Mouse (Mus musculus): ENCODE data around the gene Smim6.

The Smim6 gene

DNA sequence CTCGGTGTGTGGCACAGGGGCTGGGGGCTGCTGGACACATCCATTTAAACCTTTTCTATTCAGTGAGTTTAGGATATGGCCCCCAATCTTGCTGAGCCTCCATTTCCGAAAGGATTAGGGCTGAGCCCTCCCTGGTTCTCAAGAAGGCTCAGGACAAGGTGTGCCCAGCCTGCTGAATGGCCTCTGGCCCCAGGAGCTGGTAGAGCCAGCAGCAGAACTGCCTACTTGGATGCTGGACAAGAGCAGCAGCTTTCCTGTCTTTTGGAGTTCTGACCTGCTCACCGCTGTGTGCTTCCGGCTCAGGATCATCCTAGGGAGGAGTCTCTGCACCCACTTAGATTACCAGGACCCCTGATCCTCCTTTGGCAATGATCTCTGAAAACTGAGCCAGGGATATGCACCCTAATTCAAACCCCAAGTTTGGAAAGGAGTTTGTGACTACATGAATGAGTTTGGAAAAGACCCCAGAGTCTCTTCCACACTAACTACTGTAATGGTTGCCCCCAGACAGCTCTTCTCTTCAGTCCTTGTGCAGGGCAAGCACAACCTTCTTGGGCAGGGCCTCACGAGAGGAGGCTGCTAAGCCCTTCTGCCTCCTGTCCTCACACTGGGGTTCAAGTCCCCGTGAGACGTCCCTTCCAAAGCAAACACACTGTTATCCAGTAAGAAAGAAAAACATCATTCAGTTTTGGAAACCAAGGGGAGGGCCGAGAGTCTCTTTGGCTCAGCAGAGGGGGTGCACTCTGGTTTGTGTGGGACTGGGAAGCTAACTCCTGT lies 11.1 kb upstream of the Smim6 start:
- in situ Hi-C loops (cut with MboI, MseI), result no loop called here

DNA sequence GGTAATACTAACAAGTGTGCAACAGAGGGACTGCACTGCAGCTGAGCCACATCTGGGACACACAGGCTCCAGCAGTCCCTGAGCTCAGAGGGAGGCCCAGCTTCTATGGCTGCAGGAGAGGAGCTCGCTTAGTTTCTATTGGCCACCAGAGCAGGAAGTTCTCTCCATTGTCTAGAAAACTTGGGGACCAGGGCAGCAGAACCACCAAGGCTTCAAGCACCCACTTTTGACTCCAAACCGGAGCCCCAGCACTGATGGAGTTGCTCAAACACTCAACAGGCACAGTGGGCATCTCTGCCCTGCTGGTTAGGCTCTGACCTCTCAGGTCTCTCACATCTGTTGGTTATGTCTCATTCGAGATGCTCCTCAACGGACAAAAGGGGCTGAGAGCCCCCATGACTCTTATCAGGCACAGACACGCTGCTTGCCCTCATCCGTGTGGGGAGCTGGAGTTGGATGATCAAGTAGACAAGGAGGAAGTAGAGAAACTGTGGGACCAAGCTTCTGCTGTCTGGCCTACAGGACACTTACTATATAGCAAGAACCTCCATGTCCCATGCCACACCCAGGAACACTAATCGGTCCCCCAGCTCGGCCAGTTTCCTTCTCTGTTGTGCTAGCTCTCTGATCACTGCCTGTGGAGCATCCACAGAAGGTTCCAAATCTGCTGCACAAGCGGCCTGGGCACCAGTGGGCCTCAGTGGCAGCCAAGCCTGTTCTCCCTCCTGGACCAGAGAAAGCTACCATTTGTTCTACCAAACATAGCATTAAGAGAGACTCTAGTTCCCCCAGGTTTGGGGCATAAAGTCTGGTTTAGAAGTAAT lies 10.3 kb upstream of the Smim6 start:
- in situ Hi-C loops (cut with MboI, MseI), result no loop called here

DNA sequence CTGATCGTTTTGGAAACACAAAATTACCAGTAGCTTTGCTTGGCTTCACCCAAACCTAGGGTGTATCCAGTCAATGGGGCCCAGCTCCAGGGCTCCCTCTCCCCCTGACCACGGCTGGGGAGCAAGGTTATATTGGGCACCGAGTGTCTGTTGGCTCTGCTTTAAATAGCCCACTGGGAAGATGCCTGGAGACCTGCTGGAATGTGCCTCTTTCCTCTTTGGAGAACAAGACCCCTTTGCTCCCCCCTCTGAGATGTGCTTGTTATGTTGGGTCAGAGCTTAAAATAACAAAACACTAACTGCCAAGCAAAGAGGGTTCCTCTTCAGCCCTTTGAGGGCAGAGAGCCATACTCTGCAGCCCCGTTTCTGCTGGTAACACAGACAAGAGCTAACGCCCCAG lies 9.6 kb upstream of the Smim6 start:
- in situ Hi-C loops (cut with MboI, MseI), result no loop called here

DNA sequence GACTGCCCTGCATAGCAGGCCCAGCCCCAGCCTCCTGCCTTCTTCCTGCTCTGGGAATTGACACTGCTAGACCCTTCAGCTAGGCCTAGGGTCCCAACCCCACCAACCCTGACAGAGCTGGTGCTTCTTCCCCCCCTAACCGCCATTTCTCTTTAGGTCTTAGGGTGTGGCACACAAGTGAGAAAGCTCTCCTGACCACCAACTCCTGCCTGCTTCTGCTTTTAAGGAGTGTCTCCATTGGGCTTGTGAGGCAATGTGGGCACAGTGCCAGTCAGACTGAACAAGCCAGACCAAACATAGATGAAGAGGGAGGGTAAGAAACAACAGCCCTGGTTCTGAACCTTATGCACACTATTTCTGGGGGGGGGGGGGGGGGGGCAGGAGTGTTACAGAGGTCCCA lies 9.0 kb upstream of the Smim6 start:
- in situ Hi-C loops (cut with MboI, MseI), result no loop called here

DNA sequence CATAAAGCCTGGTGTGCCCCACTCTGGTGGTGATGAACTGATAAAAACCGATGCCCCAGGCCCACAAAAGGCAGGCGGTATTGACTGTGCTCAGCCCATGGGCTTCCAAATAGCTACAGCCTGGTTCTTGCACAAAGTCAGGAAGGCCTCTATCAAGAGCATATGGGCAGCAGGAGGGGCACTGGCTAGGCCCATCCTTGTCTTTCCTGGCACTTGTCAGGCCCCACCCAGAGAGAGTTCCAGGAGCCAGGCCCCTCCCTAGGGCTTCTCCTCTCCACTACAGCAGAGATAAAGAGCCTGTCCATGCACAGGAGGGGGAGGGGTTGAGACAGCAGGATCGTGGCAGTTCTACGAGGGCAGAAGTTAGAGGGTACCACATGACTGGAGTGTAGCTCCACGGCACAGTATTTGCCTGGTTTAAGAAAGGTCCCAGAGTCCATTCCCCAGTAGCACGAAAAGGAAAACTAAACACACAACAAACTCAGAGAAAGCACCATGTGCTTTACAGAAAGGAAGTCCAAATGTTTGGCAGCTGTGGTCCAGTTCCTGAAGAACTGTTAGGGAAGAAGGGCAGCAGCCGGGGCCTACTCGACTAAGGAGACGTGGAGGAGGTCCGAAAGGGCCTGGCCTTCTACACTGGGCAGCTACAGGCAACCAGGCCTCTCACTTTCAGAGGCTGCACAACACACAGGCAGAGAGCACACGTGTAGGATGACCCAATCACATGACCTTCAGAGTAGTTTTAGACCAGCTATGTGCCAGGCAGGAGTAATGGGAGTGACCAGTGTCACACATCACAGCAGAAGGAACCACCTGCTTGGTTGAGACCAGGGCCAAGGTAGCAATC lies 8.2 kb upstream of the Smim6 start:
- in situ Hi-C loops (cut with MboI, MseI), result no loop called here

DNA sequence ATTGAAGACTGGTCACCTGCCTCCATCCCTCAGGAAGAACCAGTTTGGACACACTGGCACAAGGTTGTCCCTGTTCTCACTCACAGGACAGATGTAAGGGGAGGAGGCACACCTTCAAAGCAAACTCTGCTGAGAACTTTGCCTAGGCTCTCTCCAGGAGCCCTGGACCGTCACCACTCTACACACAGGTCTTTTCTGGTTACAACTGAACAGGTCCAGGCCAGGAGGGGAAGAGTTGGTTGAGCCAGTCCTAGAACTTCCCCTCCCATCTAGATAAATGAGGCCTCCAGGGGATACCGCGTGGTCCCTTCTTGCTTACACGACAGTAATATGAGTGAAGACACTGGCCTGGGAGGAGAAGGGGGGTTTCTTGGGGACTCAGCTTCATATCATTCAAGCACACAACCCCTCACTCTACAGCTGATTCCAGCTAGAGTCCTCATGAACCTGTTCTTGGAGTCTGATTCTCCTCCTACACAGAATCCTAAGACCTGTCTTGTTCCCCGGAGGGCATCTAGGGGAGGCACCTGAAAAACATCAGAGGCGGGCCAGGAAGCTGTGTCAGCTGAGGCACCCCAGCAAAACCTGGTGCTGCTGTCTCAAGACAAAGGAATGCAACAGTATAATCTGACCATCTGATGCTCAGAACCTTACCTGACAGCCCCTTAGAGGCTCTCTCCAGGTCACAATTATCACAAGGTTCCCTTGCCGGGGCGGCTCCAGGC lies 7.4 kb upstream of the Smim6 start:
- in situ Hi-C loops (cut with MboI, MseI), result no loop called here

DNA sequence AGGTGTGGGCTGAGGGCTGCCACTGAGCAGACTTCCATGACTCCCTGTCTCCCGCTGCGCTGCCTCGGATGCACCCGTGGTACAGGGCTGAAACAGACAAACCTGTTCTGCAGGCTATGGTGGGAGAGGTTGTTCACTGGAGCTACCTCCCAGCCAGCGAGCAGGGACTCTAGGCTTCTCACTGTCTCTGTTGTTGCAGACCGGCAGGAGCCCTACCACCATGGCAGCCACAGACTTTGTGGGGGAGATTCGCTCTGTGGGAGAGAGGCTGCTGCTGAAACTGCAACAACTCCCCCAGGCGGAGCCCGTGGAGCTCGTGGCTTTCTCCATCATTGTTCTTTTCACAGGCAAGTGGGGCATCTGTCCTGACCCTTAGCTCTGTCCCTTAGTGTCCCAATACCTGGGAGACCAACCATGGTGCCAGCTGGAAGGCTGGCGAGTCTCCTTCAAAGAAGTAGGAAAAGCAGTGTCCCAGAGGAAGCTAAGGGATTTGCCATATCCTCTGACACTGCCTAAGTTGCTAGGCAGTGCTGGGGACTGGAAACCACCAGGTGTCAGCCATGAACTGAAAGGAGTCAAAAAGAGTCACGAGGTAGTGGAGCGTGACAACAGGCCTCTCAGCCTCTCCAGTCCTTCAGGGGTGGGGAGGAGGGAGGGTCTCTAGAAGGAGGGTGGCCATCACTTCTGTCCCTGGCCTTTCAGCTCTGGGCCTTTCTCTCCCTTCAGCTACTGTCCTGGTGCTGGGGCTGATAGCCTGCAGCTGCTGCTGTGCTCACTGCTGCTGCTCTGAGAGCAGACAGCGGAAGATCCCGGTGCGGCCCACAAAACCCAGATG lies 6.6 kb upstream of the Smim6 start:
- in situ Hi-C loops (cut with MboI, MseI), result no loop called here

DNA sequence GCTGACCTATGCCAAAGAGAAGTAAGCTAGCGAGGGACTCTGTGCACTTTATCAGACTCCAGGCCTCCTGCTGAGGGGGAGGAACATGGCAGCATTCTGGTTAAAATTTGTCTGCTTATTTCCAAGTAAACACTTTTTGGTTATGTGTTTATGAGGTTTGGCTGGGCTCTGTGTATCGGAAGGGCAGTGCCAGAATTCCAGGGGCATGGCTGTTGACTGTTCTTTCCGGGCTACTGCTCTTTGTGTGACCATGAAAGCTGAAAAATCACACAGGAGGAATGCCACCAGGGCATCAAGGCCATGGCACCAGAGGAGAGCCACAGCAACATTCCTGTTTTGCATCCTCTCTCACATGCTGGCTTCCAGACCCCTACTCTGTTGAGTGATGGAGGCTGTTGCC lies 5.7 kb upstream of the Smim6 start:
- in situ Hi-C loops (cut with MboI, MseI), result no loop called here

DNA sequence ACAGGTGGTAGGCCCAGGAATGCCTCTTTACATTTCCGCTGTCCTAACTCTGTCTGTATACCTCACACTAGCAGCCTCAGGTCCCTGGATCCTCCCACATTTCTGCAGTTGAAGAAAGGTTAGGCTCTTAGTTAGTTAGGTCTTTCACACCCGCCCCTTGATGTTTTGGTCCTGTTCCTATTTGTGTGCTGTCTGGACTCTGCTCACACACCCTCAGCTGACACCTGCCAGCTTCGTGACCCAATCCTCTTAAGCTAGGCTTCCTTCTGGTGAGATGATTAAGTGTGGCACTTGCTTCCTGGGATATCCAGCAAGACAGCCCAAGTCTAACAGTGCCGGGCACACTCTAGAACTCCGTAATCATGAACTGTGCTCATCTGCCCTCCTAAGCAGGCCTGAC lies 5.3 kb upstream of the Smim6 start:
- in situ Hi-C loops (cut with MboI, MseI), result no loop called here

DNA sequence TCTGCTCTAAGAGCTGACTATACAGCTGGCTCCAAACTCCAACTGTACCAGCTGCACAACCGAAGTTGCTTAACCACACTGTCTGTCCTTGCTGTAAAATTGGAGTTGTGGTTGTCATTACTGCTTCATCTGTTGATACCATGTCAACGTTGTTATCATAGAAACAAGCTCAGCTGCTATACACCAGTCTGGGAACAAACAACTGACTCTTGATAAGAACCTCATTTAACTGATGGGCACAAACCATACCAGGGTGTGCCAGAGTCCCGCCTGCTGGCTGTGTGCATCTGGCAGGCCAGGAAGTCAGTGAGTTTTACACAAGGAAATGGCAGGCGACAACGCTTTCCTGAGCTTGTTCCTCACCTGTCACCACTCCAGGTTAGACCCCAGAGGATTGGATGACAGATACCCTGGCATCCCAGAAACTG lies 669 bp upstream of the Smim6 start:
- in situ Hi-C loops (cut with MboI, MseI), result no loop called here

DNA sequence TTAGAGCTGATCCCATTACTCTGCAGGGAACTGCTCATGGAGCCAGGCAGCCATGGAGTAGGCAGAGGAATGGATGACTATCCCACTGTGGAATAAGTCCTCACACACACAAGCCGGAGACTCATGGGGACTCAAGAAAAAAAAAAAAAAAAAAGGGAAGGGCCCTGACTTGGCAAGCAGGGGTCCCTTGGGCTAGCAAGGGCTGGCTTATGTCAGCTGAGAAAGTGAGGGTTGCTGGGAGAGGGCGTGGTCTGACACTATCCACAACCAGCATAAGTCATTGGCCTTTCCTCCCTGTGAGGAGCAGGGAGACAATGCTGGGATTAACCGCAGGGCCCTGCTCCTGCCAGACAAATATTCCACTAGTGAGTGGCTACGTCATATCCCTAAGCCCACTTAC lies 4.8 kb downstream of the Smim6 start:
- in situ Hi-C loops (cut with MboI, MseI), result no loop called here

DNA sequence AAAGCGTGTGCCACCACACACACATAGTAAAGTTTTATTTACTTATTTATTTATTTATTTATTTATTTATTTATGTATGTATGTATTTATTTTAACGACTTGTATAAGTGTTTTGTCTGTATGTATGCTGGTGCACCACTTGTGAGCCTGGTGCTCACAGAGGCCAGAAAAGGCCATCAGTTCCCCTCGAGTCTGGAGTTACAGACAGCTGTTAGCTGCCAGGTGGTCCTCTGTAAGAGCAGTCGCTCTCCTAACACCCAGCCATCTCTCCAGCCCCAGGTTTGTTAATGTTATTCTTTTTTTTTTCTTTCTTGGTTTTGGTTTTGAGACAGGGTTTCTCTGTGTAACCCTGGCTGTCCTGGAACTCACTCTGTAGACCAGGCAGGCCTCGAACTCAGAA lies 6.8 kb downstream of the Smim6 start:
- in situ Hi-C loops (cut with MboI, MseI), result no loop called here

DNA sequence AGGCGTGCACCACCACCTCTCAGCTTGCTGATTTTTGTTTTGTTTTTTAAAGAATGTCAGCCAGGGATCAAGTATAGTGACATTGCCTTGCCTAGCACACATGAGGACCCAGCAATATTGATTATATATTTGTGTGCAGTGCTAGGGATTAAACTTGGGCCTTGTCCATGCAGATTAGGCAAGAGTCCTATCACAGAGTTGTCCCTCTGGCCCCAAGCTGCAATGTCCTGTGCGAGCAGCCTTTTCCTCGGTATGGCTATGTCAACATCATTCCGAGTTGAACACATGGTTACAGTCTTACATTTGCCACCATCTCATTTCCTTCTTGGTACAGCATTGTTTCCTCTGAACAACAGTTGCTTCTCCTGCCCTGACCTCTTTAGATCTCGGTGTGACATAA lies 7.3 kb downstream of the Smim6 start:
- in situ Hi-C loops (cut with MboI, MseI), result no loop called here

DNA sequence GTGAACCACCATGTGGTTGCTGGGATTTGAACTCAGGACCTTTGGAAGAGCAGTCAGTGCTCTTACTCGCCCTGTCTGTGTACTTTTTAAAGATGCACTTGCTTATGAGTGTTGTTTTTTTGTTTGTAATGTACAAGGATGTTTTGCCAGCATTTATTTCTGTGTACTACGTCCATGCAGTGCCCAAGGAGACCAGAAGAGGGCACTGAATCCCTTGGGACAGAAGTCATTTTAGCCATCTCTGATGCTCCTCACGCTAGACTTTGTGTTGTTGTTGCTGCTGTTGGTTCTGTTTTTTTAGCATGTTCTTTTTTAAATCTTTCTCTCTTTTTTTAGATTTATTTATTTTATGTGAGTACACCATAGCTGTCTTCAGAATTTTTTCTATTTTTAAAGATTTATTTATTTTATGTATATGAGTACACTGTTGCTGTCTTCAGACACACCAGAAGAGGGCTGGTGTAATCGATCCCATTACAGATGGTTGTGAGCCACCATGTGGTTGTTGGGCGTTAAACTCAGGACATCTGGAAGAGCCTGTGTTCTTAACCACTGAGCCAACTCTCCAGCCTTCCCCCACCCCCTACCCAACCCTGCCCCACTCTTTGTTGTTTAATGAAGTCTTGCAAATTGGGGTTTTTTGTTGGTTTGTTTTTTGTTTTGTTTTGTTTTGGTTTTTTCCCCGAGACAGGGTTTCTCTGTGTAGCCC lies 8.4 kb downstream of the Smim6 start:
- in situ Hi-C loops (cut with MboI, MseI), result no loop called here

DNA sequence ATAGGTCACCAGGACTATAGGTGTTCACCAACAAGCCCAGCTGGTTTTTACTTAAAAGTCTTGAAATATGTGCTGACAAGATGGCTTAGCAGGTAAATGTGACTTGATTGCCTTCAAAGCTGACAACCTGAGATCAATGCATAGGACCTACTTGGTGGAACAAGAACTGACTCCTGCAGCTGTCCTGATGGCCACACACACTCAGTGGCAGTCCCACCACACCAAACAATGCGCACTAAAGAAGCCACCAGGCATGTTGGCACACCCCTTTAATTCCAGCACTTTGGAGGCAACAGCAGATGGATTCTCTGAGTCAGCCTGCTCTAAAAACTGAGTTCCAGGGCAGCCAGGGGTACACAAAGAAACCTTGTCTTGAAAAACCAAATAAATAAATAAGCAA lies 10.2 kb downstream of the Smim6 start:
- in situ Hi-C loops (cut with MboI, MseI), result no loop called here

DNA sequence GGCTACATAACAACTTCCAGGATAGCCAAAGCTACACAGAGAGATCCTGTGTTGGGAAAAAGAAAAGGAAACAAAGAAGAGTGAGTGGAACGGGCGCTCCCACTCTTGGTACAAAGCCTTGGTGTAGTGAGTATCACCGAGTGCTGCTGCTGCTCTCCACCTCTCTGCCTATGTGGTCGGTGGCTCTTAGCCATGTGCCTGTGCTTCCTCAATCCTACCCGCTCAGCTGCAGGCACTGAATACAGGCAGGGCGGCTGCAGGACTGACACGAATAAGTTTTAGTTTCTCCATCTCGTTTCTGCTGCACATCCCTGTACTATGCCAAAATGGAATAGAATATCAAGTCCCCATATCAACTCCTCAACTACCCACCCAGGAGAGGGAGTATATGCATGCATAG lies 17.2 kb downstream of the Smim6 start:
- in situ Hi-C loops (cut with MboI, MseI), result no loop called here

DNA sequence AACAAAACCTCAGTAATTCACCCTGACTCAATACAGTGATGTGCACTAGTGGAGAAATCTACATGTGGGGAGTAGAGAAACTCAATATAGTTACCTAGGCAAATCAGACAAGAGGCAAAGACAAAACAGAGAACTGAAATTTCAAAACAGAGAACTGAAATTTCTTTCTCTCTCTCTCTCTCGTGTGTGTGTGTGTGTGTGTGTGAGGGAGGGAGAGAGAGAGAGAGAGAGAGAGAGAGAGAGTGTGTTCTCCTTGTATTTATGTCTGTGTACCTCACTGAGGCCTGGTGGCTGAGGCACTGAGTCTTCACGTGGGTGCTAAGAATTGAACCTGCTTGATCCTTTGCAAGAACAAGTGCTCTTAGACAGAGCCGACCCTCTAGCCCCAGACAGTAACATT lies 18.0 kb downstream of the Smim6 start:
- in situ Hi-C loops (cut with MboI, MseI), result no loop called here

DNA sequence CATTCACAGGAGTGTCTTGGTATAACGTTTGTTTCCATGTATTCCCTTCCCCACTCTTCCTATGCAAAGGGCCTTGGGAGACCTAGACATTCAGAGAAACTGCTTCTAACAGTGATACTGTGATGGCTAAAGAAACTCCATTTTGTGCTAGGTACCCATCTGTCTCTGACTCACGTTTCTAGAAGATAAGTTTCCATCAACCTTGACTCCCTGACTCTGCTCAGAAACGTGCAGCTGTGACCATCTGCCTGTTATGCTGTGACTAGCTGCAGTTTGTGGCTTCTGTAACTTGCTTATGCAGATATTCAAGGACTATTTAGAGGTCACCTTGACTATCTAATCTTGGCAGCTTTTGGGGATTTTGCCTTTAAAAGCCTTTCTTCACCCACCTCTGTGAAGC lies 19.4 kb downstream of the Smim6 start:
- in situ Hi-C loops (cut with MboI, MseI), result no loop called here

DNA sequence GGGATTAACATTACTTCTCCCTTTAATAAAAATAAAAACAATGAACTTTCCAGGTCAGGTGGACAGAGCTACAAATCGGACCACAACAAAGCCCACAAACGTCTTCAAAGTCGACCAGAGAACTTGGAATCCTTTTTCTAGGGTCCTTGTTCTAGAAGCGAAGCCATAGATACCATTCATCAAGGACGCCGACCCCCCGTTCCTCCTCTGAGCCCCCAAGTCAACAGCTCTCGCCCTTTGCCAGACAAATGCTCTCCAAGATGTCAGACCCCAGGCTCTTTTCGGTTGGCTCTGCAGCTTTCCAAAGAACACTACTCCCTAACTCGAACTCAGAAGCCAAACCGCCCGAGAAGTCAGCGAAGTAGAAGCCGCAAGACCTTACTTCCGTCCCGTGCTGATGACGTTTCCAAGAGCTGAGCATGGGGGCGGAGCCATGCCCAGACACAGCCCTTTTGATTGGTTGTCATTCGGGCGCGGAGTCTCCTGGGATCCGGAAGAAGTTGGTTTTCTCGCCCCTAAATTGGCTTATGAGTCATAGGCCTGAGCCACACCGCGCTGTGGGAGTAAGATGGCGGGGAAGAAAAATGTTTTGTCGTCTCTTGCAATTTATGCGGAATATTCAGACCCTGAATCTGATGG lies 21.4 kb downstream of the Smim6 start, which contains the start of the genes Sap30bp and Recql5:
Gene Sap30bp (plus strand): TSS at position 175 of the 639 bp plus-strand sequence.
Gene Recql5 (minus strand): TSS at position 370 of the 639 bp plus-strand sequence.
- in situ Hi-C loops (cut with MboI, MseI), result no loop called here
